Mouse (Mus musculus) thymus, adult 2 months (tissue): ENCODE results near the gene Olah.

Experiments used
- CTCF ChIP-seq: fragments of 200-500 bp; IDR thresholded peaks from 2 replicates; pipeline ENCODE4 v1.5.1; 2012; ENCODE audit warnings: mild to moderate bottlenecking, control low read depth, low read length, moderate library complexity, borderline replicate concordance; ENCODE audit not compliant: control insufficient read depth, poor library complexity, insufficient read depth; ENCODE audit errors: extremely low read depth
- POLR2A ChIP-seq: fragments of 200-500 bp; IDR thresholded peaks from 2 replicates; pipeline ENCODE4 v1.6.1; 2012; ENCODE audit warnings: mild to moderate bottlenecking, low read length, control low read depth, moderate library complexity; ENCODE audit not compliant: control insufficient read depth, poor library complexity, insufficient read depth; ENCODE audit errors: extremely low read depth

GRCm38 (mm10) chr2:3305426-3306025 is 91.5 kb downstream of the Olah start:
- no peak for TF ChIP-seq CTCF
- no peak for TF ChIP-seq POLR2A
